Mouse (Mus musculus): ENCODE measurements around the gene 2310039H08Rik. TPM values are rescaled to one million over a fixed set of nuclear protein-coding genes. Genes with fewer than 3 reads are reported as not detected.
A peak's percentile ranks its signal among the peaks of the same experiment; 100 is the strongest.

The 2310039H08Rik gene
- 48.4 and 49.2 TPM in 2 replicates for polyA plus RNA-seq (2014; fragmentation: Nextera tagmentation; extraction: Ambion mirVana)

- H3K9me3 ChIP-seq (ENCODE audit: control insufficient read depth, low read length), result no peaks in the 10 kb centered on the region
- H3K4me2 ChIP-seq (replicated peaks; ENCODE audit: low read depth, low read length), result peak within 1 kb of the TSS; percentile 67
- H3K9ac ChIP-seq (ENCODE audit: low read depth, low read length), result peak within 1 kb of the TSS; percentile 73
- peak within 1 kb of the TSS; percentile 71 for H3K4me3 ChIP-seq (ENCODE audit: low read depth, low read length)
- H3K27ac ChIP-seq (ENCODE audit: low read depth, low read length), result peak within 1 kb of the TSS; percentile 51
- 0 out of 2 replicates have a peak, but pooled peaks cover 3% of the 10 kb centered on the region for H3K4me1 ChIP-seq (replicated peaks; ENCODE audit: control insufficient read depth, insufficient read depth, low read length)
- ATAC-seq (ENCODE audit: low FRiP score) (peak; percentile 89), DNase-seq (ENCODE audit: low spot score) (peak; percentile 87)
- H3K36me3 ChIP-seq (ENCODE audit: control insufficient read depth, insufficient read depth, low read length), result peaks cover 5% of the 10 kb centered on the region; the same call in 1 of the 2 replicates
- no peaks in the 10 kb centered on the region for H3K27me3 ChIP-seq (ENCODE audit: control insufficient read depth, insufficient read depth, low read length)
- under 1% methylated on average over 50 of the region's 50 CpGs for WGBS
Observed at GRCm38 (mm10) chr17:46772404-46773277, at the start of gene 2310039H08Rik. Gene 2310039H08Rik (plus strand): TSS chr17:46772635.

DNA sequence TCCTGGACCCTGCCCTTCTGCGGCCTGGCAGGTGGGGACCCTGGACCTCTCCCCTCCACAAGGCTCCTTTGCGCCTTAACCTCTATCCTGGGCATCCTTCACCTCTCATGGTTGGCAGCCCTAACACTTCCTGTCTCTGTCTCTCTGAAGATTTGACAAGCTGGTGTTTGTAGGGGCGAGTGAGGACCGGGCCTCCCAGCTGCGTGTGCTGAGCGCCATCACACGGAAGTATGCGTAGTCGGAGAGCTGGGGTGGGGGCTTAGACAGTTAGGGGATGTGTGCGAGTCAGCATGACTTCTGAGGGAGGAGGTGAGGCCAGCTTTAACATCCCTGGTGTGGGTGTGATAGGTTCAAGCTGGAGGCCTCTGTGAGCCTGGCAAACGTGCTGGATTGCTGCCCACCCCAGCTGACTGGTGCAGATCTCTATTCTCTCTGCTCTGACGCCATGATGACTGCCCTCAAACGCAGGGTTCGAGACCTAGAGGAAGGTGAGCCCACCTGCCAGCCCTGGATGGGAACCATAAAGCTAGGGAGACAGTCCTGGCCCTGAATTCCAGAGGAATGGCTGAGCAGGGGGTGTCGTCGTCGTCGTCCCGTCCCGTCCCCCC is 47.9 kb upstream of the 2310039H08Rik start:
- H3K4me3 ChIP-seq (ENCODE audit: low read depth, low read length), result no peak overlapping the region
- H3K4me2 ChIP-seq (replicated peaks; ENCODE audit: low read depth, low read length), result no peak overlapping the region
- 82% methylated on average over 19 of the region's 20 CpGs for WGBS
- no peak overlapping the region for H3K9ac ChIP-seq (ENCODE audit: low read depth, low read length)
- ATAC-seq (ENCODE audit: low FRiP score) (no peak), DNase-seq (ENCODE audit: low spot score) (no peak)
- no peak overlapping the region for H3K27ac ChIP-seq (ENCODE audit: low read depth, low read length)
- no peaks in the 10 kb centered on the region for H3K36me3 ChIP-seq (ENCODE audit: control insufficient read depth, insufficient read depth, low read length)
- H3K27me3 ChIP-seq (ENCODE audit: control insufficient read depth, insufficient read depth, low read length), result peaks cover 9% of the 10 kb centered on the region
- no peaks in the 10 kb centered on the region for H3K4me1 ChIP-seq (replicated peaks; ENCODE audit: control insufficient read depth, insufficient read depth, low read length)
- no peaks in the 10 kb centered on the region for H3K9me3 ChIP-seq (ENCODE audit: control insufficient read depth, low read length)

- 50% methylated on average over 9 of the region's 9 CpGs for WGBS
- DNase-seq (ENCODE audit: low spot score), result peak; percentile 57
- ATAC-seq (ENCODE audit: low FRiP score), result no peak
- Histone ChIP-seq H3K4me3 (ENCODE audit: low read depth, low read length) (no peak overlapping the region), H3K9me3 (ENCODE audit: control insufficient read depth, low read length) (no peaks in the 10 kb centered on the region), H3K27ac (ENCODE audit: low read depth, low read length) (no peak overlapping the region), H3K4me2 (replicated peaks; ENCODE audit: low read depth, low read length) (no peak overlapping the region), H3K4me1 (replicated peaks; ENCODE audit: control insufficient read depth, insufficient read depth, low read length) (no peaks in the 10 kb centered on the region), H3K36me3 (ENCODE audit: control insufficient read depth, insufficient read depth, low read length) (no peaks in the 10 kb centered on the region), H3K9ac (ENCODE audit: low read depth, low read length) (no peak overlapping the region), H3K27me3 (ENCODE audit: control insufficient read depth, insufficient read depth, low read length) (peaks cover 9% of the 10 kb centered on the region)
Observed at GRCm38 (mm10) chr17:46725273-46725672, 47.2 kb upstream of the 2310039H08Rik start.

- H3K27ac ChIP-seq (ENCODE audit: low read depth, low read length), result no peak overlapping the region
- no peaks in the 10 kb centered on the region for H3K4me1 ChIP-seq (replicated peaks; ENCODE audit: control insufficient read depth, insufficient read depth, low read length)
- ATAC-seq (ENCODE audit: low FRiP score), result no peak
- H3K27me3 ChIP-seq (ENCODE audit: control insufficient read depth, insufficient read depth, low read length), result peaks cover 9% of the 10 kb centered on the region
- H3K9me3 ChIP-seq (ENCODE audit: control insufficient read depth, low read length), result no peaks in the 10 kb centered on the region
- WGBS, result 93% methylated on average over 26 of the region's 26 CpGs
- H3K9ac ChIP-seq (ENCODE audit: low read depth, low read length), result no peak overlapping the region
- H3K36me3 ChIP-seq (ENCODE audit: control insufficient read depth, insufficient read depth, low read length), result no peaks in the 10 kb centered on the region
- H3K4me3 ChIP-seq (ENCODE audit: low read depth, low read length), result no peak overlapping the region
- DNase-seq (ENCODE audit: low spot score), result no peak
- no peak overlapping the region for H3K4me2 ChIP-seq (replicated peaks; ENCODE audit: low read depth, low read length)
Observed at GRCm38 (mm10) chr17:46725731-46726645, 46.4 kb upstream of the 2310039H08Rik start.

- Histone ChIP-seq H3K4me3 (ENCODE audit: low read depth, low read length) (no peak overlapping the region), H3K27me3 (ENCODE audit: control insufficient read depth, insufficient read depth, low read length) (peaks cover 9% of the 10 kb centered on the region), H3K27ac (ENCODE audit: low read depth, low read length) (no peak overlapping the region), H3K9ac (ENCODE audit: low read depth, low read length) (no peak overlapping the region), H3K9me3 (ENCODE audit: control insufficient read depth, low read length) (no peaks in the 10 kb centered on the region), H3K4me2 (replicated peaks; ENCODE audit: low read depth, low read length) (no peak overlapping the region), H3K4me1 (replicated peaks; ENCODE audit: control insufficient read depth, insufficient read depth, low read length) (no peaks in the 10 kb centered on the region), H3K36me3 (ENCODE audit: control insufficient read depth, insufficient read depth, low read length) (no peaks in the 10 kb centered on the region)
- 87% methylated on average over 11 of the region's 11 CpGs for WGBS
- no peak for DNase-seq (ENCODE audit: low spot score)
- no peak for ATAC-seq (ENCODE audit: low FRiP score)
Observed at GRCm38 (mm10) chr17:46727271-46727670, 45.2 kb upstream of the 2310039H08Rik start.

- WGBS, result 35% methylated on average over 6 of the region's 6 CpGs
- peaks cover 9% of the 10 kb centered on the region for H3K27me3 ChIP-seq (ENCODE audit: control insufficient read depth, insufficient read depth, low read length)
- H3K36me3 ChIP-seq (ENCODE audit: control insufficient read depth, insufficient read depth, low read length), result no peaks in the 10 kb centered on the region
- no peak for ATAC-seq (ENCODE audit: low FRiP score)
- H3K9me3 ChIP-seq (ENCODE audit: control insufficient read depth, low read length), result no peaks in the 10 kb centered on the region
- no peak overlapping the region for H3K4me2 ChIP-seq (replicated peaks; ENCODE audit: low read depth, low read length)
- DNase-seq (ENCODE audit: low spot score), result peak; percentile 42
- H3K9ac ChIP-seq (ENCODE audit: low read depth, low read length), result no peak overlapping the region
- H3K4me1 ChIP-seq (replicated peaks; ENCODE audit: control insufficient read depth, insufficient read depth, low read length), result no peaks in the 10 kb centered on the region
- H3K27ac ChIP-seq (ENCODE audit: low read depth, low read length), result no peak overlapping the region
- no peak overlapping the region for H3K4me3 ChIP-seq (ENCODE audit: low read depth, low read length)
Observed at GRCm38 (mm10) chr17:46728021-46728420, 44.4 kb upstream of the 2310039H08Rik start.

DNA sequence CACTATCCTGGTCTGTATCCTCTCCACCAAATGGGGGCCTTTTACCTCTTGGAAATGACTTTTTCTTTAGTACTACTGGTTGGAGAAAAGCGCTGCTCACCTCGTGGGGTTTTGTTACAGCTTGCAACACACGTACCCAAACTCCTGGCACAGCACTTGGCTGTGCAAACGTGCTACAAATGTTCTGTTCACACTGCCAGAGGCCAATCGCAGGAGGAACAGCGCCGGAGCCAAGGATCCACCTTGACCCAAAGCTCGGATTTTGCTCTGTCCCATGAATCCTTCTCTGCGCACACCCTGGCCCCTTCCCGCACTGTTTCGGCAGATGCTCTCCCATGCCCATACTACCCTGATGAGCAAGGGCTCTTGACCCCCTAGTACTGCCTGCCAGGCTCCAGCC is 43.9 kb upstream of the 2310039H08Rik start:
- Histone ChIP-seq H3K27ac (ENCODE audit: low read depth, low read length) (no peak overlapping the region), H3K36me3 (ENCODE audit: control insufficient read depth, insufficient read depth, low read length) (no peaks in the 10 kb centered on the region), H3K4me2 (replicated peaks; ENCODE audit: low read depth, low read length) (no peak overlapping the region), H3K9me3 (ENCODE audit: control insufficient read depth, low read length) (no peaks in the 10 kb centered on the region), H3K4me1 (replicated peaks; ENCODE audit: control insufficient read depth, insufficient read depth, low read length) (no peaks in the 10 kb centered on the region), H3K27me3 (ENCODE audit: control insufficient read depth, insufficient read depth, low read length) (peaks cover 9% of the 10 kb centered on the region), H3K9ac (ENCODE audit: low read depth, low read length) (no peak overlapping the region), H3K4me3 (ENCODE audit: low read depth, low read length) (no peak overlapping the region)
- WGBS, result 47% methylated on average over 11 of the region's 11 CpGs
- DNase-seq (ENCODE audit: low spot score), result no peak
- ATAC-seq (ENCODE audit: low FRiP score), result no peak

DNA sequence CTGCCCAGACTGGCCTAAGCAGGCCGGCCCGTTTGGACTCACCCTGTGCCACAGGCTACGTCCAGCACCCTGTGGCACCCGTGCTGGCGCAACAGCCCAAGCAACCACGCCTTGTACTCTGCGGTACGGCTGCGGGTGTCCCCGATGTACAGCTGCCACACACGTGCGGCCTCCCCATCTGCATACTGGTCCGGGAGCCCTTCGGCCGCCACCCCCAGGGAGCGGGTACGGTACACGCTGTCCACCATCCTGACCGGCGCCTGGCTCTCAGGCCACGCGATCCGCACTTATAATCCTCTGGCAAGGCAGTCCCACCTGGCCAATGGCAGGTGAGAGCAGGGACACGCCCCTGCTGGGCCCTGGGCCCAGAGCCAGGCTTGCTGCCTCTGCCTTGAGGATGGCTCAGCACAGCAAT is 43.5 kb upstream of the 2310039H08Rik start, which contains the start of gene Gnmt:
TSS of gene Gnmt (minus strand) at position 265 of the 415 bp plus-strand sequence.
- no peaks in the 10 kb centered on the region for H3K36me3 ChIP-seq (ENCODE audit: control insufficient read depth, insufficient read depth, low read length)
- no peaks in the 10 kb centered on the region for H3K9me3 ChIP-seq (ENCODE audit: control insufficient read depth, low read length)
- DNase-seq (ENCODE audit: low spot score) (no peak), ATAC-seq (ENCODE audit: low FRiP score) (no peak)
- H3K4me1 ChIP-seq (replicated peaks; ENCODE audit: control insufficient read depth, insufficient read depth, low read length), result no peaks in the 10 kb centered on the region
- no peak within 1 kb of the TSS for H3K9ac ChIP-seq (ENCODE audit: low read depth, low read length)
- no peak within 1 kb of the TSS for H3K4me3 ChIP-seq (ENCODE audit: low read depth, low read length)
- no peak within 1 kb of the TSS for H3K4me2 ChIP-seq (replicated peaks; ENCODE audit: low read depth, low read length)
- H3K27ac ChIP-seq (ENCODE audit: low read depth, low read length), result no peak within 1 kb of the TSS
- peaks cover 9% of the 10 kb centered on the region for H3K27me3 ChIP-seq (ENCODE audit: control insufficient read depth, insufficient read depth, low read length)
- 20% methylated on average over 24 of the region's 24 CpGs for WGBS

All from hindbrain, embryonic 11.5 days (tissue).